Mouse (Mus musculus): ENCODE data around the gene Snx7. TPM values are rescaled to one million over a fixed set of nuclear protein-coding genes. Genes with fewer than 3 reads are reported as not detected.

The Snx7 gene
- total and polyA plus RNA-seq, 2 experiments from 2014 or later: 27.4 to 32.3 TPM

DNA sequence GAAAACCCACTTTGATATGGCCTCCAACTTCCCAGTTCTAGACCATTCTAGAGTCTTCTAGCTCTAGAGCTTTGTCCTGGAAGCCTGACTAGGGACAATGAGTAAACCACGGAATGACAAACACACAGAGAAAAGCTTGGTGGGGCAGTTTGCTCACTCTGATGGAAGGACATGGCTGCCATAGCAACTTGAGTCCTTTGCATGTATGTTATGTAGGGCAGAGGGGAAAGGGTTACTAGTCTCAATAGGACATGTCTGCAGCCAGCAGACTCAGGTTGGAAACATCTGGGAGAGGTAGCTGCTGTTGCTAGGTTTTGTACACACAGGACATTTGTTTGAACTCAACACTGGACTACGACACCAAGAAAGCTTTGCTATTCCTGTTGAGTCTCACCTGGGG is 77.5 kb downstream of the Snx7 start:
- H3K27ac ChIP-seq (ENCODE audit: low read depth, low read length): no peak overlapping the region
- H3K4me2 ChIP-seq (ENCODE audit: low read depth): no peak overlapping the region
- H3K9ac ChIP-seq: no peak overlapping the region
- H3K36me3 ChIP-seq (ENCODE audit: insufficient read depth): no peaks in the 10 kb centered on the region
- ATAC-seq (no peak), DNase-seq (no peak)
- H3K4me1 ChIP-seq (ENCODE audit: insufficient read depth): 0 out of 2 replicates have a peak, but pooled peaks cover 6% of the 10 kb centered on the region
- no peak overlapping the region for H3K4me3 ChIP-seq (ENCODE audit: low read depth, low read length)
- WGBS: 79% methylated on average over 2 of the region's 2 CpGs
- H3K27me3 ChIP-seq (ENCODE audit: insufficient read depth, low read length): no peaks in the 10 kb centered on the region
- H3K9me3 ChIP-seq (ENCODE audit: low read length): no peaks in the 10 kb centered on the region
- no peak for TF ChIP-seq CTCF (IDR thresholded peaks at IDR 0.05; ENCODE audit: low read depth)

DNA sequence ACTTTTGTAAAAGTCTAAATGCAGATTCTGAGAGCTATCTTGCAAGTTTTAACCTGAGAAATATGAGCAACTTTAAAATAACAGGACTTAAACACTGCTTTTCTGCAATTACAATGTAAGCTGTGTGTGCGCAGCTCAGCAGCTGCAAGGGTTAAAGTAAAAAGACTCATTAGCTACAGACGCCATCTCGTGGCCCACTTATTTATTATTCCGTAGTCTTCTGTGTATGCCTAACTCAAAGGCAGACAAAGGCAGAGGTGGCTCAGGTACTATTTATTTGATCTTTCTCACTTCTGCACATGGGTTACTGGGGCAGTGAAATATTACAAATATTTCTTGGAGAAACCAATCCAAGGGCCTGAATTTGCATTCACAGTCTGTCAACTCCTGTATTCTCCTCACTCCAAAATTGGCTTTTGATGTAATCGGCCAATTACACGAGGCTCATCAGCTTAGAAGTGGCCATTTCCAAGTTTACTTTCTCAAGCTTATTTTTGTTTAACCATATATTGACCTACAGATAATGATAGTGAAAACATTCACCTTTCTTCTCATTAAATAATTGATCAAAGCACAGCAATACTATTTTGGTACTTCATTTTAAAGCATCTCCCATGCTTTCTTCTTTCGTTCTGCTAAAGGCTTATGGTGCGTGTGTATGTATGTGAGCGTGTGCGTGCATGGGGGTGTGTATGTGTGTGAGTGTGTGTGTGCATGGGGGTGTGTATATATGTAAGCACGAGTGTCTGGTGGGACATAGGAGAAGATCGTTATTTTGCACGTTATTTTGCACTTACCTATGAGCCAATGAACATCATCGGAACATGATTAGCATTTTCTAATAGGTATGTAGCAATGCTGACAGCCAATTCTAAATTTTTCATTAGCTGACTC is 79.7 kb downstream of the Snx7 start:
- Histone ChIP-seq H3K27me3 (ENCODE audit: insufficient read depth, low read length) (no peaks in the 10 kb centered on the region), H3K9me3 (ENCODE audit: low read length) (no peaks in the 10 kb centered on the region), H3K27ac (ENCODE audit: low read depth, low read length) (no peak overlapping the region), H3K9ac (no peak overlapping the region), H3K4me2 (ENCODE audit: low read depth) (no peak overlapping the region), H3K4me1 (ENCODE audit: insufficient read depth) (0 out of 2 replicates have a peak, but pooled peaks cover 6% of the 10 kb centered on the region), H3K4me3 (ENCODE audit: low read depth, low read length) (no peak overlapping the region), H3K36me3 (ENCODE audit: insufficient read depth) (no peaks in the 10 kb centered on the region)
- DNase-seq (peak; percentile 90), ATAC-seq (peak; percentile 94)
- TF ChIP-seq CTCF (IDR thresholded peaks at IDR 0.05; ENCODE audit: low read depth): peak; percentile 75
- WGBS: 46% methylated on average over 14 of the region's 14 CpGs

- no peak overlapping the region for H3K9ac ChIP-seq
- no peaks in the 10 kb centered on the region for H3K36me3 ChIP-seq (ENCODE audit: insufficient read depth)
- 0 out of 2 replicates have a peak, but pooled peaks cover 6% of the 10 kb centered on the region for H3K4me1 ChIP-seq (ENCODE audit: insufficient read depth)
- DNase-seq (no peak), ATAC-seq (no peak)
- no peak for TF ChIP-seq CTCF (IDR thresholded peaks at IDR 0.05; ENCODE audit: low read depth)
- WGBS: 55% methylated on average over 6 of the region's 6 CpGs
- no peak overlapping the region for H3K4me3 ChIP-seq (ENCODE audit: low read depth, low read length)
- no peak overlapping the region for H3K27ac ChIP-seq (ENCODE audit: low read depth, low read length)
- no peak overlapping the region for H3K4me2 ChIP-seq (ENCODE audit: low read depth)
- no peaks in the 10 kb centered on the region for H3K27me3 ChIP-seq (ENCODE audit: insufficient read depth, low read length)
- no peaks in the 10 kb centered on the region for H3K9me3 ChIP-seq (ENCODE audit: low read length)
Observed at GRCm38 (mm10) chr3:117787247-117787646, 81.5 kb downstream of the Snx7 start.

GRCm38 (mm10) chr3:117752151-117752757 is 116.5 kb downstream of the Snx7 start:
- Histone ChIP-seq H3K4me1 (ENCODE audit: insufficient read depth) (no peaks in the 10 kb centered on the region; the same call in 1 of the 2 replicates), H3K4me2 (ENCODE audit: low read depth) (no peak overlapping the region), H3K36me3 (ENCODE audit: insufficient read depth) (no peaks in the 10 kb centered on the region), H3K9ac (no peak overlapping the region), H3K27me3 (ENCODE audit: insufficient read depth, low read length) (no peaks in the 10 kb centered on the region), H3K9me3 (ENCODE audit: low read length) (no peaks in the 10 kb centered on the region), H3K4me3 (ENCODE audit: low read depth, low read length) (no peak overlapping the region), H3K27ac (ENCODE audit: low read depth, low read length) (0 out of 2 replicates have a peak overlapping the region, but pooled peaks have one; percentile 11)
- peak; percentile 39 for DNase-seq
- 63% methylated on average over 5 of the region's 5 CpGs for WGBS
- no peak for TF ChIP-seq CTCF (IDR thresholded peaks at IDR 0.05; ENCODE audit: low read depth)
- ATAC-seq: peak; percentile 76

- peak; percentile 18 for ATAC-seq
- DNase-seq: peak; percentile 36
- no peak overlapping the region for H3K9ac ChIP-seq
Observed at GRCm38 (mm10) chr3:117751665-117752064, 117.1 kb downstream of the Snx7 start.

GRCm38 (mm10) chr3:117749256-117749655 is 119.5 kb downstream of the Snx7 start:
- no peaks in the 10 kb centered on the region for H3K9me3 ChIP-seq (ENCODE audit: low read length)
- ATAC-seq: no peak
- no peaks in the 10 kb centered on the region; the same call in 1 of the 2 replicates for H3K4me1 ChIP-seq (ENCODE audit: insufficient read depth)
- no peak overlapping the region for H3K27ac ChIP-seq (ENCODE audit: low read depth, low read length)
- H3K9ac ChIP-seq: no peak overlapping the region
- no peak for TF ChIP-seq CTCF (IDR thresholded peaks at IDR 0.05; ENCODE audit: low read depth)
- no peak overlapping the region for H3K4me2 ChIP-seq (ENCODE audit: low read depth)
- no peak for DNase-seq
- 62% methylated on average over 3 of the region's 3 CpGs for WGBS
- no peaks in the 10 kb centered on the region for H3K36me3 ChIP-seq (ENCODE audit: insufficient read depth)
- H3K27me3 ChIP-seq (ENCODE audit: insufficient read depth, low read length): no peaks in the 10 kb centered on the region
- H3K4me3 ChIP-seq (ENCODE audit: low read depth, low read length): no peak overlapping the region

More at GRCm38 (mm10) chr3:117751665-117752064, 117.1 kb downstream of the Snx7 start:
- peak; percentile 51 for TF ChIP-seq CTCF (IDR thresholded peaks at IDR 0.05; ENCODE audit: low read depth)
- Histone ChIP-seq H3K27me3 (ENCODE audit: insufficient read depth, low read length) (no peaks in the 10 kb centered on the region), H3K36me3 (ENCODE audit: insufficient read depth) (no peaks in the 10 kb centered on the region), H3K9me3 (ENCODE audit: low read length) (no peaks in the 10 kb centered on the region), H3K4me3 (ENCODE audit: low read depth, low read length) (no peak overlapping the region), H3K27ac (ENCODE audit: low read depth, low read length) (0 out of 2 replicates have a peak overlapping the region, but pooled peaks have one; percentile 2), H3K4me1 (ENCODE audit: insufficient read depth) (no peaks in the 10 kb centered on the region; the same call in 1 of the 2 replicates), H3K4me2 (ENCODE audit: low read depth) (no peak overlapping the region)
- WGBS: 50% methylated on average over 2 of the region's 2 CpGs

- no peak for TF ChIP-seq CTCF (IDR thresholded peaks at IDR 0.05; ENCODE audit: low read depth)
- Histone ChIP-seq H3K4me1 (ENCODE audit: insufficient read depth) (no peaks in the 10 kb centered on the region), H3K4me2 (ENCODE audit: low read depth) (no peak overlapping the region), H3K9ac (no peak overlapping the region), H3K27ac (ENCODE audit: low read depth, low read length) (no peak overlapping the region), H3K4me3 (ENCODE audit: low read depth, low read length) (no peak overlapping the region), H3K9me3 (ENCODE audit: low read length) (no peaks in the 10 kb centered on the region), H3K36me3 (ENCODE audit: insufficient read depth) (no peaks in the 10 kb centered on the region), H3K27me3 (ENCODE audit: insufficient read depth, low read length) (no peaks in the 10 kb centered on the region)
- WGBS: 54% methylated on average over 5 of the region's 5 CpGs
- ATAC-seq: peak; percentile 73
- no peak for DNase-seq
Observed at GRCm38 (mm10) chr3:117739760-117740159, 129.0 kb downstream of the Snx7 start.

Data from forebrain, postnatal 0 days (tissue).